Mouse (Mus musculus) A20 (cell line): Measurements from ENCODE around the gene Klhl10.

Experiments used
- DNase-seq: peaks from one replicate; pipeline ENCODE4 v3.0.0-alpha.2; 2011; ENCODE audit warnings: low read depth, low spot score

The Klhl10 gene

DNA sequence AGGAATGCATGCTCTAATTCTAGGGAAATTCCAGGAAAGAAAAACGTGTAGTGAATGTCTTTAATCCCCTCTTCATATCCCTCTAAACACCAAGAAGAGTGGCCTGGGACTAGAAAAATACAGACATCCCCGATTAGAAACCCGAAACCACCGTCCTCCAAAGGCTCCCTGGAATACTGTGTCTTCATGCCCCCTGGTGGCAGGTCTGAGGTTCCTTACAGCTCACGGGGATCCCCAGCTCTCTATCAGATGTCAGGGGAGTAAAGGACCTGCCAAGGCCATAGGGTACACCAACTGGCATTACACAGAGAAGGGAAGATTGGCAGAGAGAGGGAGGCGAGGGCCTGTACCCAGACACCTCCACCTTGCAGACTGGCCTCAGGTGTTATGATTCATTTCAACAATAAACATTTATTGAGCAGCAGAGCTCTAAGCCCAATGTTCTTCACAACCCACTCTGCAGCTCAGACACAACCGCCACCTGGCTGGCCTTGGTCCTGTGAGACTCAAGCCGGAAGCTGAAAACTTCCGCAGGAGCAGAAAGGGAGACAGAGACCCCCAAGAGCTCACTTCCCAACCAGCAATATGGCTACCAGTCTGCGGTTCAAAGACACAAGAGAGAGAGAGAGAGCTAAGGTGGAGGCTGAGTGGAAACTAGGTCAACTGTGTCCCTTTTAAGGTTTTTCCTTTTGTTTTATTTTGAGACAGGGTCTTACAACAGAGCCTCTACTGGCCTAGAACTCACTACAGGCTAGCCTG lies 33.5 kb upstream of the Klhl10 start:
- peak; percentile 39 for DNase-seq

DNA sequence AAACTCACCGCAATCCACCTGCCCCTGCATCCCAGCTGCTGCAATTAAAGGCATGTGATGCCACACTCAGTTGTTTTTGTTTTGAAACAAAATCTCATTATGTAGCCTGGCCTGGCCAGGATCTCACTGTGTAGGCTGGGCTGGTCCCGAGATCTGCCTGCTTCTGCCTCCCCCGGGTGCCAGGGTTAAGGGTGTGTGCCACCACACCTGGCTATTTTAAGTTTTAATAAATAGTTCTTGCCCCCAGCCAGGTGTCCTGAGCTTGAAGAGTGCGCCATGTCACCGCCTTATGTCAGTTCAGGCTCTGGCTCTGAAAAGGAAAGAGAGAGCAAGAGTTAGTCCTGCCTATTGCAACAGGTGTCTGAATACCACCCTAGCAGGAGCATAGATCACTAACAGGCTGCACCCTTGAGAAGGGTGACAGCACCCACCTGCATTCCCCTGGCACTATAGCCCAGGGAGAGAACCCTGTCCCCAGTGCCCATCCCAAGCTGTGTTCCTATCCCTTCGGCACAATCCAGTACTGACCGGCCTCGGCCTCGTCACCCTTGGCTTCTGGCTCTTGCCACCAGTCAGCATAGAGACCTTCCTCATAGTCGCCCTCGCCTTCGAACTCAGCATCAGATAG lies 32.8 kb upstream of the Klhl10 start:
- DNase-seq, result no peak

DNA sequence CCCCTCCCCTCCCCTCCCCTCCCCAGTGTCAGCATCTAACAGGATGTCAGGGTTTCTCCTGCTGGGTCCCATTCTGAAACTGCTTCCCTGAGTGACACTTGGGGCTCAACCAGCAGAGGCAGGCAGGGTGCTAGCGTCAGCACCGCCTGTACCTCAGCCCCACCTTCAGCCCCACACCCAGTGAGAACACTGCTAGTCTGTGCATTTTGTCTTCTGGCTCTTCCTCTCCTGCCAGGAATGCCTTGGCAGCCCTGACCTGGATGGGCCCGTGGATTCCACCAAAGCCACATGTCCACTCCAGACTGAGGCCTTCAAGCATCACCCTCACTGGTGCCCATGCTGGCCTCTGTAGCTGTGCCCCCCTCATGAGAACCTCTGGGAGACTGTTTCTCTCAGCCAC lies 32.0 kb upstream of the Klhl10 start:
- DNase-seq, result no peak

DNA sequence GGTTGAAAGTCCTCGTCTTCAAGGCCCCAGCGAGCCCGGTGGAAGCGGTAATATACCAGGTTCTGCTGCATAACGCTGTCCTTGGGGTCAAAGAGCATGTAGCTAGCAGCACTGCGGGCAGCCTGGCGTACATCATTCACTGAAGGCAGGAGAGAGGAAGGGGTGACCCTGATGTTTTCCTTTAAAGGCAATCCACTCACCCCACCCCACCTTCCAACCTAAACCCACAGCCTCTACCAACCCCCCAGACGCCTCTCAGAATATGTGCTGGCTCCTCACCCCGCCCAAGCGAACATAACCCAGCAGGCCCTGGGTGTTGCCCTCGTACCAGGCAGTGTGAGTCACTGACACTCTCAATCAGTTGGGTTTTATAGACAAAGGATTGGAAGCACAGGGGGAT lies 30.0 kb upstream of the Klhl10 start:
- DNase-seq, result no peak

DNA sequence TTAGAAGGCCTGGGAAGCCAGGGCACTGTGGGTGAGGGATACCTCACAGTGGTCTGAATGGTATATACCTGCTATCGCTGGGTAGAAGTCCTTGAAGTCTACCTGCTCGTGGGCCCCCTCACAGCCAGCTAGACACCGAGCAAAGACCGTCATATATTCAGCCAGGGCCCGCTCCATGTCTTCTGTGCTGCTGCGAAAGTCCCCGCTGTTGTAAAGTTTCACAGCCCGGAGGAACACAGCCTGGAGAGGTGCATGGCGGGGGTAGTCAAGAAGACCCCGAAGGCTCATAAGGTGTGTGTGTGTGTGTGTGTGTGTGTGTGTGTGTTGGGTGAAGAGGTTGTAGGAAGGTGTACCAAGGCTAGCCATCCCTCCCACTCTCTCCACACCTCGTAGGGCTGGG lies 28.2 kb upstream of the Klhl10 start:
- no peak for DNase-seq

DNA sequence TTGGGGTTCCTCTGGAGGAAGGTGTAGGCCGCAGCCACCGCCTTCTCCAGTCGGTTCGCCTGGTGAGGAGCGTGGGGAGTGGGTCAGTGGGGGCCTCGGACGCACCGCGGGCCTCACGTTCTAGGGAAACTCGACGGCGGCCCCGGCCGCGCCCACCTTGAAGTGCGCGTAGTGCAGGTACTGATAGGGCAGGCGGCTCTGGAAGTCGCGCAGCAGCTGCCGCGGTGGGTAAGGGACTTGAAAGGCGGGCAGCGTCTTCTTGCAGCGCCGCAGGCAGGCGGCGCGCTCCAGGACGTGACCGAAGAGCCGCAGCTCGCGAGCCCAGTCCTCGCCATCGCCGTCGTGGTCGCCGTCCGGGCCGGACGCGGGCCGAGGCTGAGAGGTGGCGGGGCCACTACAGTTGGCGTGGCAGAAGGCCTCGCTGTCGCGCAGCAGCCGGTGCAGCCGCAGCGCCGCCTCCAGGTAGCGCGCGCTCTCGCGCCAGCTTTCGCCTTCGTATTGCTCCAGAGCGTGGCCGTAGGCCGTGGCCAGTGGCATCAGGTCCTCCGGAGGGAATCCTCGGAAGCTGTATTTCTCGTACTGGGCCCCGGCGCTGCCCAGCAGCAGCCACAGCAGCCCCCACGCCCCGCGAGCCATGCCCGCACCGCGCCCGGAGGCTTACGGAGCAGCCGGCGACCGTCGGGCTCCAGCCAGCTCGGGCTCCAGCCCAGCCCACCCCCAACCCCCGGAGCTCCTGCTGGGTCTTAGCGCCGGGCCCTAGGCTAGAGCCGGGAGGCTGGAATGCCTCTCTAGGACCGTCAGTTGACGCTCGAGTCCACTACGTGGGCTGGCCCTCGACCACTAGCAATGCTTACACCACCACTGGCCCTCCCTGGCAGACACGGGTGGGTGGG lies 27.4 kb upstream of the Klhl10 start, which contains the start of gene P3h4:
Gene P3h4 (minus strand): TSS at position 816 of the 893 bp plus-strand sequence.
- DNase-seq, result no peak

DNA sequence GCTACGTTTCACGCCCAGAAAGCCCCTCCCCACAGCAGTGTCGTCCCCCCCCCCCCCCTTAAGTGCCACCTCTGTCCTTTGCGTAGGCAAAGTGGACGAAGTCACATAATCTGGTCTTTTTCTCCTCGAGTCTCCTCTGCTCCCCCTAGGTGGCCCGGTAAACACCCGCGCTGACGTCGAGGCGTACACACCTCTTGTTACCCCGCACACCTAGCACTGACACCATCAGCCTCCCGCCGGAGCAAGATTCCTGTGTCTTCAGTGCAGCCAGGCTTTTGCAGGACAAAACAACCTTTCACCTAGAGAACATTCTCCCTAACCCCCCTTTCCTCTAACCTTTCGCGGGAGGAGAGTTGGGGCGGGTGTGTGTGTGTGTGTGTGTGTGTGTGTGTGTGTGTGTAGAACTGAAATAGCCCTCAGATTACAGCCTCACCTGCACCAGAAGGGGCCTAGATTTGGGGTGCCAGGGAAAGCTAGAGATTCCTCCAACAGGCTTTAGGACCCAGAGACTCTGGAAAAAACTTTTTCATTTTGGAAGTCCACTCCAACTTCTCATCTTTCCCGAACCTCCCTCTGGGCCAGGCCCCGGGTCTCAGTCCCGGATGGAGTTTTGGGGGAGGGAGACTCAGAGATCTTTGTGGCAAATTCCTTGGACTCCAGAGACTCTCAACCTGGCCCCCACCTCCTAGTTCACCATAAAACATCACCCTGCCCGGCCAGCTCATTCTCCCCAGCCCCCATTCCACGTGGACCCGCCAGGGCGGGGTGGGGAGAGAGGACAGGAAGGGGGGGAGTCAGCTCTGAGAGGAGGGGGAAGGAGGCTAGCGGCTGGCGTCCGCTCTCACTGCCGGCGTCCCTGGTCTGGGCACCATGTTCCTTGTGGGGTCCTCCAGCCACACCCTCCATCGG lies 26.5 kb upstream of the Klhl10 start, which contains the start of gene Fkbp10:
Gene Fkbp10 (plus strand): TSS at position 784 of the 909 bp plus-strand sequence.
- DNase-seq, result no peak

DNA sequence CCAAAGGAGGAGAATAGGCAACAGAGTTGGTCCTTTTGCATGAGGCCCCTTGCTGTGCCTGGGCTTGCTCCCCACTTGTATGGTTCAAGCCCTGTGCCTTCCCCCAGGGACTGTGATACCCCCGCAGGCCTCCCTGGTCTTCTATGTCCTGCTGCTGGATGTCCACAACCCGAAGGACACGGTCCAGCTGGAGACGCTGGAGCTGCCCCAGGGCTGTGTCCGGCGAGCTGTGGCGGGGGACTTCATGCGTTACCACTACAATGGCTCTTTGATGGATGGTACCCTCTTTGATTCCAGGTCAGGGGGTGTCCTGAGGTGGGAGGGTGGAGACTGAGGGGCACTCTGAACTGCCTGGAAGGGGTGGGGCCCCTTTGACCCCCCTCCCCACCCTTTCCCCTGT lies 20.2 kb upstream of the Klhl10 start:
- DNase-seq, result no peak

DNA sequence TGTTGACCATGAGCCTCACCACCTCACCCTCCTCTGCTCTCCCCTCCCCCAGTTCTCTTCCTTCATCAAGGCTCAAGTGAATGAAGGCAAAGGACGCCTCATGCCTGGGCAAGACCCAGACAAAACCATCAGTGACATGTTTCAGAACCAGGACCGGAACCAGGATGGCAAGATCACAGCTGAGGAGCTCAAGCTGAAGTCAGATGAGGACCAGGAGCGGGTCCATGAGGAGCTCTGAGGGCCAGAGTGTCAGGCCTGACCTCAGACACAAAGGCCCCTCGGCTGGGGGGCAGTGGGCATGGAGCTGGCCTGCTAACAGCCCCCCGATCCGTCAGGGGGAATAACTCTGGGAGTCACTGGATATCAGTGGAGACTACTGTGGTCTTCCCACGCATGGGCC lies 17.9 kb upstream of the Klhl10 start:
- no peak for DNase-seq

DNA sequence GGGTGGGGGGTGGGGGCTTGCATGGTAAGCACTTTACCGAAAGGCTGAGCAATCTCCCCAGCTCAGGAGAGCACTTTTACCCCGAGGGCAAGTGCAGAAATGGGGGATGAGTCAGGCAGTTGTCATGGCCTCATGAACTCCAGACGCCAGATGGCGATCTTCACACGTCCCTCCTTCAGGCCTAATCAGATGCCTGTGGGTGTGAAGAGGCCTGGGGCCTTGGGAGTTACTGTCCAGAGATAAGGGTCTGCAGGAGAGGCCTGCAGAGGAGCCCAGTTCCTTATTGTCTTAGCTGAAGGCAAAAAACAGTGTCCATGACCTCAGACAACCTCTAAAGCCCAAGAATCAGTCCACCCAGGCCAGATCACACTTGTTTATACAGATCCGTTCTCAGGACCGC lies 15.9 kb upstream of the Klhl10 start:
- peak; percentile 82 for DNase-seq

DNA sequence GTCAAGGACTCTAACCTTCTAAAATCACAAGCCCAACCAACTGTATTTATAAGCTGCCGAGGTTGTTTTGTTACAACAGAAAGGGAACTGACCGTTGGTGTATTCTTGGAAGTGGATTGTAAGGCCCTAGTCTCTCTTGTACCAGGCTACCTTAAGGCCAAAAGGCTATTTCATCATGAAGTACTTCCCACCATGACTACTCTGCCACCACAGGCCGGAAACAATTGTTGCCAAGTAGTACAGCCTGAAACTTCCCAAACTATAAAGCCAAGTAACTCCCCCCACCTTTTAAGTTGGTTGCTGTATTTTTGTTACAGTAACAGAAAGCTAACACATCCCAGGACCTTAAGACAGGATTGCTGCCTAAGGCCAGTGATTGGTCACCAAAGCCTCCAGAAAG lies 14.9 kb upstream of the Klhl10 start:
- DNase-seq, result no peak

DNA sequence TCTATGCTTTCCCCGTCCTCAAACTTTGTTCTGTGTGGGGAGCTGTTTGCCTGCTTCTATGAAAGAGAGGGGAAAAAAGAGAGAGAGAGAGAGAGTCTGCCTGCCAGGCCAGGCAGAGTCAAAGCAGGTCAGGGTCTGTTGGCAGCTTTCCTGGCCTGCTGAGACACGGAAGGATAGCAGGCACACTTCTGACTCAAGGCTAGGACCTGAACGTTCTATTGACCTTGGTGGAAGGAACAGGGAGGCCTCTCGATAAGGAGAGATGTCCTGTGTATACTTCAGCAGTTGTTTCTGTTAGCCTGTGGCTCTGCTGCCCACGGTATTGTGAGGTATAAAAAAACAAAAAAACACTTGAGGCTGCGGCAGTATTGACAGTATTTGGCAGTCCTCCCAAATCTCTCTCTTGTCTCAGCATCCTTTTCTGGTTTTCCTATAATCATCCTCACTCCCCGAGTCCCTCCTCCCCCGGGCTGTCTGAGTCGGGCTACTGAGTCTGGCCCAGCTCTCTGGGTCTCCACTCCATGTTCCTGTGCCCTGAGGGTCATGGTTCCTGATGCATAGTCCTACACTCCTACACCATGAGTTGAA lies 13.0 kb upstream of the Klhl10 start:
- no peak for DNase-seq

DNA sequence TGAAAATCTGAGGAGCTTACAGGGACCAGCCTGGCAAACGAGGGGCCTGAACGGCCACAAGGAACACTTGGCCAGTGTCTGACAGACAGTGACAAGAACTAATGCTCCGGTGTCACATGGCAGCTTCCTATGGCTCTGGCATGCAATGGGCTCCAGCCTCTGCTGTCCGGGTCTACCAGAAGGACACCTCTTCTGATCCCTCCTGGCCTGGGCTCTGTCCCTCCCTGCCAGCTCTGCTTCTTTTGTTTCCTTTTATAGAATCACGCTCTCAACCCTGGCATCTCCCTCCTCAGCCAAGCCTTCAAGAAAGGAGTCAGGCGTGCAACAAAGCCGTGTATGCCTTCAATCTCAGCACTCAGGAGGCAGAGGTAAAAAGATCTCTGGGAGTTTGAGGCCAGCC lies 11.7 kb upstream of the Klhl10 start:
- no peak for DNase-seq

DNA sequence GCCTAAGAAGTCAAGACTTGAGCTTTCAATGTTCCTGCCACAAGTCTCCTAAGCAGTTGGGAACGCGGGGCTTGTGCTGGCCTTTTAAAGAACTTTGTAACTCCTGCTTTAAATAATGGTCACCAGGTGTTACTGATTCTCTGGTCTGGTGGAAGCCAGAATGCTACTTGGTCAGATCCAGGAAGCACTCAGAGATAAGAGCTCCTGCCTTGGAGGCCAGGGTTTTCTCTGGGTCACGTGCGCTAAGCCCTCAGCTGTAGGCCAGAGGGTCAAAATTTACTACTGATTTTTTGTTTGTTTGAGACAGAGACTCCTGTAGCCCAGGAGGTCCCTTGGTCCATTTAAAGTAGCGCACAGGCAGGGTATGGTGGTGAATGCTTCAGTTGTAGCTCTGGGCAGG lies 9.7 kb upstream of the Klhl10 start:
- no peak for DNase-seq

DNA sequence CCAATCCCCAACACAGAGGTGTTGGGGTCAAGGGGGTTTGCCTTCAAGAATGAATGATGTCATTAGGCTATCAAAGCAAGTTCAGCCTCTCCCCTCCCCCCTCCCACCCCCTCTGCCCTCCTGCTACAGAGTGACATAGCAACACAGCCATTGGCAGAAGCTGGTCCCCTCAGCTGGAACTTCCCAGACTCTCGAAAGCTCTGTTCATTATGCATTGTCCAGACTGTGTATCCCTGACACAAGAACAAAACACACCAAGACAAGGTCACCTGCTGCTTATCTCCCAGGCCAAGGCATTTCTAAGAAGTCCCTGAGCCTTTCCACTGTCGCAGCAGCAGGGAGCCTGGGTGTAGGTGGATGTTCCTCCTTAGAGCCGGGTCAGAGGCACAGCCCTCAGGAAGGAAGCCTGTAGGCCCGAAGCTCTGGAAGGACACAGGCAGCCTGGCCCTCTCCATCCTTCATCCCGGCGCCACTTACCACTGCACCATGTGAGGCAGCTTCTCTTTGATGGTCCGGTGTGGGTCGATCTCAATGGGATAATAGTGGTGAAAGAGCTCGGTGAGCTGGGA lies 6.0 kb upstream of the Klhl10 start:
- DNase-seq, result no peak

DNA sequence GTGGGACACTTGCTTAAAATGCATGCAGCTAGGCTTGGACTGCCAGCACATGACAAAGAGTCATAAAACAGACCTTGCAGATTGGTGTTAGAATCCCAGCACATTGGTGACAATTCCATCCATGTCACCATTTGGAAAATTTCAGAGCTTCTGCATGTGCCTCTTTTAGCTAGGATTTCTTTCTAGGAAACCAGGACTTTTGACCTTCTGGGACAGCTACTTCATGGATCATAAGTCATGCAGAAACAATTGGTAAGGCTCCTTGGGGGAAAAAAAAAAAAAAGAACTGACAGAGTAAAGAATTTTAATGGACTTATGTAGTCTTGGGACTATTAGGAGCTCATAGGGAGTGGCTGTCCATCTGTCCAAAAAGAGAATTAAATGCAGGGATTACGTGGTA lies 3.8 kb upstream of the Klhl10 start:
- no peak for DNase-seq

DNA sequence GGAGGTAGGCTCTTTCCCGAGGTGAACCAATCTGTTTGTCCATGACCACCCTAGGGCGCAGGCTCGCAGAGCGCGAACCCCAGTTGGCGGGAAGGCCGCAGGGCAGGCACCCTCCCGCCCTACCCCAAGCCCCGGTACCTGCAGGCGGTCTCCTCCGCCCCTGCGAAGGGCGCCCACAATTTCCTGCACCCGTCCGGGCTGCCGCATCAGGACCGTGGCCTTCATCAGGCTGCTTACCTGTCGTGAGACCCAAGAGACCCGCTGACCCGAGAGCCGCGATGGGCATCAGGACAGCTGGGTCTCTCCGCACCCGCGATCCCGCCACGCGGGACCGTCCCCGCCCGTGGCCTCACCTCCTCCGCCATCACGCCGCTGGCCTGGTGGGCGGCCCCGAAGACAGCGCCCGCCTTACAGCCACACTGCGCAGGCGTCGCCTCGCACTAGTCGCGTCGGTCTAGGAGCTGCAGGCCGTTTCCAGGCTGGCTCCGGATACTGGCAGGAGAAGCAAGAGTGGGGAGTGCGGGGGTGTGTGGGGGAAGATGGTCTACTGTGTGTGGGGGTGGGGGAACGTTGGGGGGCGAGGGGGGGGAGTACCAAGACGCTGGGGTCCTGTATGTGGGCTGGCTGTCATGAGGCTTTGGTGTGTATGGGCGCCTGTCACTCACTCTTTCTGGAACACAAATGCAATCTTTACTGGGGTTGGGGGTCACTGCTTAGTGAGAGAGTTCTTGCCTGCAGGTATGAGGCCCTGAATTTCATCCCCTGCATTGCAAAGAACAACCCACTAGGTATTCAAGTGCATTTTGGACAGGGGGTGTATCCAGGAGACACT lies 810 bp upstream of the Klhl10 start:
- DNase-seq, result peak; percentile 87

DNA sequence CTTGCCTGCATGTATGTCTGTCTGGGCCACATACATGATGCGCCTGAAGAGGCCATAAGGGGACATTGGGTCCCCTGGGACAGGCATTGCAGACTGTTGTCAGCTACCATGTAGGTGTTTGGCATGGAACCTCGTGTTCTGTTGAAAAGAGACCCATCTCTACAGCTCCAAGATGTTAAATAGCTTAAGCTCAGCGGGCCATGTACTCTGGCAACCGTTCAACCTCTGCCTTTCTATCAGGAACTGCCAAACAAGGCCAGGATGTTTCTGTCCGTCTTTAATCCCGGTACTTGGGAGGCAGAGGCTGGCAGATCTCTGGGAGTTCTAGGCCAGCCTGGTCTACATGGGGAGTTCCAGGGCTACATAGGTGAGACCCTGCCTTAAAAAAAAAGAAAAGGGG lies 908 bp downstream of the Klhl10 start:
- DNase-seq, result no peak

DNA sequence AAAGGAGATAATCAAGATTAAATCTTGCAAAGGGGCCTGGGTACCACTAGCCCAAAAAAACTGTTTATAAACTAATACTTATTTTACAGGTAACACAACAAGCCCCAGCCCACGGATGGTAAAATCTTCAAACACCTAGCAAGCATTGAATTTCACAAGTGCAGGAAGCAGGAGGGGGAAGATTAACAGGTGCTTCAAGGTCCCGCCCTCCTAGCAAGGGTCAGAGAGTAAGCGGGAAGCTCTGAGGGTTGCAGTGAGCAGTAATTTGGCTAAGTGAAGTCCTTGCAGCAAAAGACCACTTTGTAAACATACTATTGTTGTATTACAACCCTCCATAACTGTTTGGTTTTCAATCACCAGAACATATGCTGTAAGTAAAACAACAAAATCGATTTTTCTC lies 15.5 kb downstream of the Klhl10 start:
- peak; percentile 49 for DNase-seq

DNA sequence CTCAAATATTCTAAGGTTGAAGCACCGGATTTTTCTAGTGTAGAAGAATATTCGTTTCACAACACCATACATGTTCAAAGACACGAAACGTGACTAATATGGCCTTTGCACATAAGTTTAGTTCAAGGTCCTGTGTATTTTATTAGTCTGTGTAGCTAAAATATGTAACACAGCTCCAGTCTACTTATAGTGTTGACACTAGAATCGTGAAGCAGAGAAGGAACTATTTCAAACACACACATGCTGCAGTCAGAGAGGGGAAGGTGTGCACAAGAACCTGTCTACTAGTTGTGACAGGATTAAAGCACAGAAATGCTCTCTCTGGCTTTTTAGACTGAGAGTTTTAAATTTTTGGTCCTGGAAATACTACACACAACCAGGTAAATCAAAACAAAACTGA lies 16.0 kb downstream of the Klhl10 start:
- DNase-seq, result peak; percentile 55
